Mouse (Mus musculus) layer of hippocampus, adult 11-12 months (tissue): ENCODE data around the gene Gm39566.
"Not testable (repeated sequence)": the region's sequence is repeated elsewhere in the genome, so short reads cannot be mapped to it uniquely, and the experiment has no call there.

Experiments used
- DNase-seq: peaks from one replicate; pipeline ENCODE4 v3.0.0; 2022; ENCODE audit warnings: low spot score

Gm39566 gene

GRCm38 (mm10) chr11:69815155-69815554 is at the start of gene Gm39566:
TSS of gene Gm39566 (minus strand) at chr11:69815298.
- no peak for DNase-seq

- no peak for DNase-seq
Measured at GRCm38 (mm10) chr11:69864138-69864860, 49.2 kb upstream of the Gm39566 start.

- not testable (repeated sequence) for DNase-seq
Measured at GRCm38 (mm10) chr11:69863729-69864128, 48.6 kb upstream of the Gm39566 start.

GRCm38 (mm10) chr11:69858113-69858998 is 43.3 kb upstream of the Gm39566 start, which contains the start of gene Tnk1:
TSS of gene Tnk1 (minus strand) at chr11:69858730.
- no peak for DNase-seq

- DNase-seq: no peak
Measured at GRCm38 (mm10) chr11:69855347-69855746, 40.2 kb upstream of the Gm39566 start.

GRCm38 (mm10) chr11:69854680-69855079 is 39.6 kb upstream of the Gm39566 start:
- no peak for DNase-seq

- DNase-seq: no peak
Measured at GRCm38 (mm10) chr11:69853994-69854393, 38.9 kb upstream of the Gm39566 start.

GRCm38 (mm10) chr11:69850754-69851153 is 35.7 kb upstream of the Gm39566 start:
- no peak for DNase-seq

GRCm38 (mm10) chr11:69849884-69850283 is 34.8 kb upstream of the Gm39566 start:
- DNase-seq: no peak

- DNase-seq: no peak
Measured at GRCm38 (mm10) chr11:69849128-69849527, 34.0 kb upstream of the Gm39566 start.

GRCm38 (mm10) chr11:69848021-69848420 is 32.9 kb upstream of the Gm39566 start:
- no peak for DNase-seq

- no peak for DNase-seq
Measured at GRCm38 (mm10) chr11:69846738-69847688, 31.9 kb upstream of the Gm39566 start.

- DNase-seq: peak; percentile 84
Measured at GRCm38 (mm10) chr11:69846198-69846680, 31.1 kb upstream of the Gm39566 start, which contains the start of gene Plscr3. TSS of gene Plscr3 (plus strand) at chr11:69846376.

- DNase-seq: no peak
Measured at GRCm38 (mm10) chr11:69838714-69839104, 23.6 kb upstream of the Gm39566 start.

- DNase-seq: peak; percentile 97
Measured at GRCm38 (mm10) chr11:69837952-69838713, 23.0 kb upstream of the Gm39566 start, which contains the start of gene Tmem256. TSS of gene Tmem256 (plus strand) at chr11:69838514.

- DNase-seq: no peak
Measured at GRCm38 (mm10) chr11:69837604-69837951, 22.5 kb upstream of the Gm39566 start, which contains the start of gene Nlgn2. TSS of gene Nlgn2 (minus strand) at chr11:69837784.

- peak; percentile 47 for DNase-seq
Measured at GRCm38 (mm10) chr11:69836703-69837576, 21.8 kb upstream of the Gm39566 start.

GRCm38 (mm10) chr11:69835966-69836335 is 20.9 kb upstream of the Gm39566 start:
- no peak for DNase-seq

GRCm38 (mm10) chr11:69835326-69835965 is 20.3 kb upstream of the Gm39566 start:
- no peak for DNase-seq
